Mouse (Mus musculus): Measurements from ENCODE around the gene D930048N14Rik. TPM values are rescaled to one million over a fixed set of nuclear protein-coding genes. Genes with fewer than 3 reads are reported as not detected.
"Not testable (repeated sequence)": the region's sequence is repeated elsewhere in the genome, so short reads cannot be mapped to it uniquely, and the experiment has no call there.

Gene D930048N14Rik
- total RNA-seq, 1 experiment from 2014 or later = 0.05 TPM

DNA sequence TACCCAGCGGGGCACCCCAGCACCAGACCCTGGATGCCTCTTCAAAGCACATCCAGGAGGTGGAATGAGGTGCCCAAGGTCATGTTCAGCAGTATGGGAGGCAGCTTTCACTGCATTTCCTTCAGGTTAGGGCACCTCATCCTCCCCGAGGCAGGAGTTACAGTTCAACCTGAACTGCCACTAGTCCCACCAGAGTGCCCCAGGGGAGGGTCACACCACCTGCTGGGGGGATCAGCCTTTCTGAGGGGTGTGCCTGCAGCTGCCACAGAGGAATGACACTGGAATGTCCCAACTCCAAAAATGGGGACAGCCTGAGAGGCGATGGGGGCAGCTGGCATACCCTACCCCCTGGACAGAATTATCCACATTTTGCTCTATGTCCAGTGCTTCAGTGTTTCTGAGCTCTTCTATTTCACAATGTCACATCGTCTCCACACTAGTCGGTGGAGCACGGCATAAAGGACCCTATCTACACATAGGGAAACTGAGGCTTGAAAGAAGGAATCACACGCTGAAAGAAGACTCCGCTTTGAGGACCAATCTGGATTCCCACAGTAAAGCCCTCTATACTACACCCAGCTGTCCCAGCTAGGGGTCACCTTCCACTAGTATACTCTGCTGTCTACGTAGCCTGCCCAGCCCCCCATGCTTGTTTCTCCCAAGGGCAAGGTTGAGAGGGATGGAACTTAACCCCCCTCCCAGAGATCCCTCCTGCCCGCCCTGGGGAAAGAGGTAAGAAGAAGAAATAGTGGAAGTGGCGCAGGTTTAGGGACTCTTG lies 1.5 kb upstream of the D930048N14Rik start:
- no peak for ATAC-seq (replicated peaks; ENCODE audit: low read depth, poor library complexity, severe bottlenecking)

DNA sequence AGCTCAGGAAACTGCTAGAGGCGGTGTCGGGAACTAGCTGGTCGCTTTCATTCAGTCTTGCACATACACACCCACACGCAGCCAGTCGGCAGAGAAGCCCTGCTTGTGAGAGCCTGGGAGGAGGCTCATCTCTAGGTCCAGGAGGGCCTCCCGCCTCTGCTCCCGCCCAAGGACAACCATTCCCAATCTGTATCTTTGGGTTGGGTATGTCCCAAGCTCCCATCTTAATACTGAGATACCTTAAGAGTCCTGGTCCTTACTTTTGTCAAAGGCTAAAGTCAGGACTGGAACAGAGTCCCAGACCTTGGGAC lies 910 bp upstream of the D930048N14Rik start:
- peak; percentile 33; the same call in 1 of the 2 replicates for ATAC-seq (replicated peaks; ENCODE audit: low read depth, poor library complexity, severe bottlenecking)

DNA sequence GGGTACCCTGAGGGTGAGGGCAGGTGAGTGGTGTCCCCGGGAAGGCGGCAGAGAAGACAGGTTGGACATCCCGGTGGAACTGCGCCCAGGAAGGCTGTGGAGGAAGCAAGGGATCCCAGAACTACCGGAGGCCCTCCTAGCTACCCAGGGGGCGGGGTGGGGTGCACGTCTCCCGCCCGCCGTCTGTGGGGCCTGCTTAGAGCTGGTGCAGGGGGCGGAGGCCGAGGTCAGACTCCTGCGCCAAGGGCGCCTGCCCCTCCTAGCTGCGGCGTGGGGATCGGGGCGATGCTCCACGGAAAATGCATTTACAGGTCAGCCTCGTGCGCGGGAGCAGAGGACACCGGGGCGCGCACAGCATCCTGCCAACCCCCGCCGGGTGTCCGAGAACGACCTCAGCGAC lies 493 bp upstream of the D930048N14Rik start:
- ATAC-seq (replicated peaks; ENCODE audit: low read depth, poor library complexity, severe bottlenecking) = 0 out of 2 replicates have a peak, but pooled peaks have one; percentile 10

DNA sequence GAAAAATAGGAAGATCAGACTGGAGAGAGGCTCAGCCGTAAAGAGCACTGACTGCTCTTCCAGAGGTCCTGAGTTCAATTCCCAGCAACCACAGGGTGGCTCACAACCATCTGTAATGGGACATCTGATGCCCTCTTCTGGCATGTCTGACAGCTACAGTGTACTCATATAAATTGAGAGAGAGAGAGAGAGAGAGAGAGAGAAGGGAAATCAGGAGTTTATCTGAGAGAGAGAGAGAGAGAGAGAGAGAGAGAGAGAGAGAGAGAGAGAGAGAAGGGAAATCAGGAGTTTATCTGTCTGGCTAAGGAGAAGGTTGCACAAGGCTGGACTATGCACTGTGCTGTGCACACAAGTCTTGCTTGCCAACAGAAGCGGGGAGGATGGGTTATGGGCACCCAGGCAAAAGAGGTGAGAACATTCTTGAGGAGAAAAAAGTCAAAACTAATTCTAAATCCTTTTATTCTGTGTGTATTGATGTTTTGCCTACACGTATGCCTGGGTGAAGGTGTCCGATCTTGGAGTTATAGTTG lies 2.2 kb downstream of the D930048N14Rik start:
- no peak for ATAC-seq (replicated peaks; ENCODE audit: low read depth, poor library complexity, severe bottlenecking)

DNA sequence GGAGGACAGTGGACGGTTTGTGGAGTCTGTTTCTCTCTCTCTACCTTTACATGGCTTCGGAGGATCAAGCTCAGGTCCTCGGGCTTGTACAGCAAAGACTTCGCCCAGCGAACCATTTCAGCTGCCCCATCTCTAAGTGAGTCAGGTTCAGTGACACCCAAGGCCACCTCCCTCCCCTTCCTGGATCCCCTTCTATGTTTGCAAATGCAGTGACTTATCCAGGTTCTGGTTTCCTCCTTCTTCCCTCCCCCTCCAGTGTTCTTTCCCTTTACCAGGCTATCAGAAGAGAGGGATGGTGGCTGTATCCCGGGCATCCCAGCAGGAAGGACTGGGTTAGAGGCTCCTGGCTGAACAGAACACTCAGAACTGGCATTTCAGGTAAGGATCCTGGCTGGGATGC lies 3.0 kb downstream of the D930048N14Rik start:
- no peak for ATAC-seq (replicated peaks; ENCODE audit: low read depth, poor library complexity, severe bottlenecking)

DNA sequence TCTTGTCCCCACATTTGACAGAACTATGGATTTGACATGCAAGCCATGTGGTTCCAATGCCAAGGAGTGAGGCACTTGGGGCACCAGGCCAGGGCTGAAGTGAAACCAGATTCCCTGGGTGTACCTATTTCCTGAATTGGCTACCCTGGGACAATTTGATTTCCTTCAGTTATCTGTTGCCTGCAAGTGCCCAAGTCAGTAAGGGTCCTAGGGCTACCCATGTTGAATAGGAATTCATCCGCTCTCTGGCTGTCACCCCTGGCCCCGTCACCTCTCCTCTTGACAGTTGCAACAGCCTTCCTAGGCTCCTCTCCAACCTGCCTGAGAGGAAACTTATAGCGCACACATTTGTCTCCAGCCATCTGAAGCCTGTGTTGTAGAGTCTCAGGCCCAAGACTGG lies 4.1 kb downstream of the D930048N14Rik start:
- ATAC-seq (replicated peaks; ENCODE audit: low read depth, poor library complexity, severe bottlenecking) = no peak

DNA sequence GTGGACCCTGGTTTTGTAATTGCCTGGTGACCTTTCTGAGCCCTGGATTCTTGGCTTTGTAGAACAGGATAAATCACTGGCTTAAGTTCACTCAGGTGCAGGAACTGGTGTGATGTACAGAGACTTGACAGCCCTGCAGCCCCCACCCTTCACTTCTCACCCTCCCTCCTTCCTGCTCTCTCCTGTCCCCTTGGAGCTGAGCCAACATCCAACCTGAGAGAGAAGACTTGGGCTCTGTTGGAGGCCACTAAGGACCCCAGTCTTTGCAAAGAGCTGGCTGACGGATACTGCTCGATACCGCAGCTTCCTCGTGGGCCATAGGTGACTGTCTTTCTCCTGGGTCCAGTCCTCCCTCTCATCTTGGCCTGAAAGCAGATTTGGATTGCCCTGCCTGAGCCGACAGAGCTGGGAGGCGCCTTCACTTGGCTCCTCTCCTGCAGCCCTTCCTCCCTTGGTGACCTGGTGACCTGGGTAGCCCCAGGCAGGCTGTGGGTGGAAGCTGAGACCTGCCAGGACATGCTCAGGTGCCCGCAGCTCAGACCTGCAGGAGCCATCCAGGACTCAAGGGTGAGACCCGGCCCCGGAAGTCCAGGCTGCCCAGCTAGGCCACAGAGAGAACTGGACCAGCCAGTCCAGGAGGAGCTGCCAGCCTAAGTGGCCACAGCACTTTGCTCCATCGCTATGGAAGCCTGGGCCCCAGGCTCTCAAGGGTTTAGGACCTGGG lies 6.2 kb downstream of the D930048N14Rik start:
- no peak for ATAC-seq (replicated peaks; ENCODE audit: low read depth, poor library complexity, severe bottlenecking)

DNA sequence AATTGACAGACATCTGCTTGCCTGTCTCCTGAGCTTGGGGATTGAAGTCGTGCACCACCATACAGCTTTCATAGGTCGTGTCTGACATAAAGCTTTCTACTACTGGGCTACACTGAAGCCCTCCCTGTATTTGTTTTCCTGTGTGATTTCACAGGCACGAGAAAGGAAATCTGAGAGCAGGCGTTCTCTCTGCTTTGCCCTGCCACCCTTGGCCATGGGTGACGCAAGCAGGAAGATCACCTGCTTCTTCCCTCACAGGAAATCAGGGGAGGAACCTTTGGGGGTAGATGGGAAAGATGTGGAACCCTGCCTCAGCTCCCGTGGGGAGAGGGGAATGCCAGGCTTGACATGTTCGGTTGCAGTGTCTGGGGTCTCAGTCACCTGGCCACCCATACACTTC lies 7.5 kb downstream of the D930048N14Rik start:
- no peak for ATAC-seq (replicated peaks; ENCODE audit: low read depth, poor library complexity, severe bottlenecking)

DNA sequence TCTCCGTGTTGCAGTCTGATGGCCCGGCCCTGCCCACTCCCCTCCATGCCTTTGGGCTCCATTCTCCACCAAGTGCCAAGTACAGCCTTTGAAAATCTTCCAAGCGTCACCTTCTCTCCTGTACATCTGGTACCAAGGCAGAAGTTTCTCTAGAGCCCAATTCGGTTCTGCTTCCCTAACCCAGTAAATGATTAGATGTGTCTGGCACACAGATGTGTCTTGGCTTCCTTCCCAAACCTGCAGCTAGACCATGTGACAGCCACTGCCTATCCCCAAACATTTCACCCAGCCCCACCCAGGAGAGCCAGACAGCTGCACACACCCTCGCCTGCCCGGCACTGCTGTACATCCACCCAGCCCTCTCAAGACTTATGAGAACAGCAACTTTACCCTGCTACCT lies 8.0 kb downstream of the D930048N14Rik start:
- no peak; the same call in 1 of the 2 replicates for ATAC-seq (replicated peaks; ENCODE audit: low read depth, poor library complexity, severe bottlenecking)

DNA sequence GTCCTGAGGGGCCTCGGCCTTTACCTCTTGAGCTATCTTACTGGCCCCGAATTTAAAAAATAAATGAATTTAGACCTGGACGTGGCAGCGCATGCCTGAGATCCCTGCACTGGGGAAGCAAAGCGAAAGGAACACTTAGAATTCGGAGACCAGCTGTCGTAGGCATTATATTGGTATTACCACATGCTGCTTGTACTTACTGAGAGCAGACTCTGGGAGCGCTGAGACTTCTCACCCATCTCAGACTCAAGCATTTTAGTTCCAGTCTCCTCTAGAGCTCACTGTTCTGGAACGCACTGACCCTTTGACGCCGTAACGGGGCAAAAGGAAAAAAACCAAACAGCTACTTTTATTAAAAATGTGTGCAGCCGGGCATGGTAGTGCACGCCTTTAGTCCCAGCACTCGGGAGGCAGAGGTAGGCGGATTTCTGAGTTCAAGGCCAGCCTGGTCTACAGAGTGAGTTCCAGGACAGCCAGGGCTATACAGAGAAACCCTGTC lies 11.2 kb downstream of the D930048N14Rik start:
- no peak for ATAC-seq (replicated peaks; ENCODE audit: low read depth, poor library complexity, severe bottlenecking)

DNA sequence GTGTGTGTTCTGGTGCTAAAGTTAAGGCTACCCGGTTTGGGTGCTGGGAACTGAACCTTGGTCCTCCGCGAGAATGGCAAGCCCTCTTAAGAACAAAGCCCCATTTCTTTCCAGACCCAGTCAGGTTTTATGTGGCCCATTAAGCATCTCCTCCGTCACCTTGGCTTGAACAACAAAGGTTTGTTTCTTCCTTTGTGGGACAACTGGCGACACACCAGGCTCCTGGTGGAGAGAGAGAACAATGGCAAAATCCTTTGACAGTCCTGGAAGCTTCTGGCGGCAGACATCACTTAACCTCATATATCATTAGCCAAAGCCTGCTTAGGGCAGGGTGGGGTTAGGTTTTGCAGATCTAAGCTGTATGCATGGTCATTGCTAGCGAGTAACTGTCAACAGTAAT lies 11.9 kb downstream of the D930048N14Rik start:
- ATAC-seq (replicated peaks; ENCODE audit: low read depth, poor library complexity, severe bottlenecking) = no peak

DNA sequence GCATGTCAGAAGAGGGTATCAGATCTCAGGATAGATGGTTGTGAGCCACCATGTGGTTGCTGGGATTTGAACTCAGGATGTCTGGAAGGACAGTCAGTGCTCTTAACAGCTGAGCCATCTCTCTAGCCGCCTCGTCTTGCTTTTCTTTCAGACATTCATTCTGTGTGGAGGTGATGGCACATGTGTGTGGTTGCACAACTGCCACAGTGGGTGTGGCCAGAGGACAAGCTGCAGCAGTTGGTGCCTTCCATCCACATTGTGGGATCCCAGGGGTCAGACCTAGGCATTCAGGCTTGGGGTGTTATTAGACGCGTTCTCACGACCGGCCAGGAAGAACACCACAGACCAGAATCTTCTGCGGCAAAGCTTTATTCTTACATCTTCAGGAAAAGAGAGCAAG lies 14.0 kb downstream of the D930048N14Rik start:
- ATAC-seq (replicated peaks; ENCODE audit: low read depth, poor library complexity, severe bottlenecking) = not testable (repeated sequence)

DNA sequence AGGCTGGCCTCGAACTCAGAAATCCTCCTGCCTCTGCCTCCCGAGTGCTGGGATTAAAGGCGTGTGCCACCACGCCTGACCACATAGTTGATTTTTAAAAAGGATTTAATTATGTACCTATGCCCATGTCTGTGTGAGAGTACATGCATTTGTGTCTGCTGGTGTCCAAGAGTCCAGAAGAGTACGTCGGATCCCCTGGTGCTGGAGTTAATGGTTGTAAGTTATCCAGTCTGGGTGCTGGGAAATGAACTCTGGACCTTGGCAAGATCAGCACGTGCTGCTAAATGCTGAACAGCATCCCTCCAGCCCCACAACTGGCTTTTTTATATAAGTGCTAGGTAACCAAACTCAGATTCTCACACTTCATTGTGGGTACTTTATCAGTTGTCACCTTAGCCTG lies 20.1 kb downstream of the D930048N14Rik start:
- ATAC-seq (replicated peaks; ENCODE audit: low read depth, poor library complexity, severe bottlenecking) = no peak

DNA sequence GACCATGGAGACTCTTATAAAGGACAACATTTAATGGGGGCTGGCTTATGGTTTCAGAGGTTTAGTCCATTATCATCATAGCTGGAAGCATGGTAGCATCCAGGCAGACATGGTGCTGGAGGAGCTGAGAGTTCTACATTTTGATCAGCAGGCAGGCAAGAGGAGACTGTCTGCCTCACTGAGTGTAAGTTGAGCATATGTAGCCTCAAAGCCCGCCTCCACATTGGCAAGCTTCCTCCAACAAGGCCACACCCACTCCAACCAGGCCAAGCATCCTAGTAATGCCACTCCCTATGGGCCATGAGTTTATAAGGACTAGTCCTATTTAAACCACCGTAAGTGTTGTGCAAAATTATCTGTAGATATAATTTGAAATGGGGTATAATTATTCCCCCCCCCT lies 20.6 kb downstream of the D930048N14Rik start:
- no peak for ATAC-seq (replicated peaks; ENCODE audit: low read depth, poor library complexity, severe bottlenecking)

DNA sequence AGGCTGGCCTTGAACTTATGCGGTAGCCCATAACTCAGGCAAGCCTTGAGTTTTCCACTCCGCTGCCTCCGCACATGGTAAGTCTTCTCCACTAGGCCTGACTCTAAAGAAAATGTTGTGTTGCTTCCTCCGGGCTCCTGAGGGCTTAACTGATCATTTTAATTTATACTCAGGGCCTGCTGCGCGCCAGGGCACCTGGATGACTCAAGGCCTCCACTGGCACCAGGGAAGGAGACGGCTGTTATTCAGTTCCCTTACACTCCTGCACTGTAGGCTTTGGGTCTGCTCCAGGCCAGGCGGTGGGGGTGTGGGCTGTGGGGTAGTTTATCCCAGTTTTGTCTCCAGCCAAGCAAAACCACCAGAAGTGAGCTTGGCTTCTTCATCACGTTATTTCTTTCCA lies 22.5 kb downstream of the D930048N14Rik start:
- ATAC-seq (replicated peaks; ENCODE audit: low read depth, poor library complexity, severe bottlenecking) = no peak

DNA sequence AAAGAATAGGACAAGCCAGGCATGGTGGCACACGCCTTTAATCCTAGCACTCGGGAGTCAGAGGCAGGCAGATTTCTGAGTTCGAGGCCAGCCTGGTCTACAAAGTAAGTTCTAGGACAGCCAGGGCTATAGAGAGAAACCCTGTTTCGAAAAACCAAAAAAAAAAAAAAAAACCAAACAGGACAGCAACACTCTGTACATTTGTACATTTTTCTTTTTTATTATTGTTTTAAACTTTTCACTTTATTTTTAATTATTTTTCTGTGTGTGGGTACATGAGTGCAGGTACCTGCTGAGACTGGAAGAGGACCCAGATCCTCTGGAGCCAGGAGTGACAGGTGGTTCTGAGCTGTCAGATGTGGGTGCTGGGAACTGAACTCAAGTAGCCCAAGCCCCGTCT lies 24.6 kb downstream of the D930048N14Rik start:
- no peak for ATAC-seq (replicated peaks; ENCODE audit: low read depth, poor library complexity, severe bottlenecking)

DNA sequence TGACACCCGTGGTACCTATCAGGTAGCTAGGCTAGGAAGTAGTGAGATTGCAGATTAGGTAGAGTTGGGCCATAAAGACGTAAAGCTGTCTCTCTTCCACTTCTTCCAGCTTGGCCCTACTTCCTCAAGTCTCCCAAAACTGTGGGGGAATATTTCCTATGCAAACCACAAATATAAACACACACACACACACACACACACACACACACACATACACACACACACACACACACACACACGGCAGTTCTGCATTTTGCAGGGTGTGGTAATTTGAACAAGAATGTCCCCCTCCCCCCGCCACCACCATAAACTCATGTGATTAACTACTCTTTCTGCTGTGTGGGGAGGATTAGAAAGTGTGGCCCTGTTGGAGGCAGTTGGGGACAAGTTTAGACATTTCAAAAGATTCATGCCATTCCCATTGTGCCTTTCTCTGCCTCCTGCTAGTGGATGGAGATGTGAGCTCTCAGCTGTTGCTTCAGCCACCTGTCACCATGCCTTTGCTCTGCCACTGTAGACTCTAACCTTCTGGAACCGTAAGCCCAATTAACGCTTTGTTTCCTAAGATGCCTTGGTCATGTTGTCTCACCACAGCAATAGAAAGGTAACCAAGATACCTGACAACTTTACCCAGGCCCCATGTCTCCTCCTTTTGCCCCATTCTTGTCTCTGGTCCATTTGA lies 27.1 kb downstream of the D930048N14Rik start:
- peak; percentile 45 for ATAC-seq (replicated peaks; ENCODE audit: low read depth, poor library complexity, severe bottlenecking)

DNA sequence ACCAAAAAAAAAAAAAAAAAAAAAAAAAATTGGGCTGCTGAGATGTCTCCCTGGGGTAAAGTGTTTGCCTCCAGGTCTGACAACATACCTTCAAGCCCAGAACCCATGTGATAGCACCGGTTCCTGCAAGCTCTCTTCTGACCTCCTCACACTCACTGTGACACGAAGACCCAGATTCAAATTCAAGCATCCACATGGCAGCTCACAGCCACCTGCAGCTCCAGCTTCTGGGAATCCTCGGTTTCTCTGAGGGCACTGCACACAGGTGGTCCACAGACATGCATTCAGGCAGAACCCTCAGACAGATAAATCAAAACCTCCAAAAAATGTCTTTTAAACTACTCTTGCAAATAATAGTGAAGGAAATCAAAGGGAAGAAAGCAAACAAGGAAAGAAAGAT lies 28.7 kb downstream of the D930048N14Rik start:
- no peak for ATAC-seq (replicated peaks; ENCODE audit: low read depth, poor library complexity, severe bottlenecking)

DNA sequence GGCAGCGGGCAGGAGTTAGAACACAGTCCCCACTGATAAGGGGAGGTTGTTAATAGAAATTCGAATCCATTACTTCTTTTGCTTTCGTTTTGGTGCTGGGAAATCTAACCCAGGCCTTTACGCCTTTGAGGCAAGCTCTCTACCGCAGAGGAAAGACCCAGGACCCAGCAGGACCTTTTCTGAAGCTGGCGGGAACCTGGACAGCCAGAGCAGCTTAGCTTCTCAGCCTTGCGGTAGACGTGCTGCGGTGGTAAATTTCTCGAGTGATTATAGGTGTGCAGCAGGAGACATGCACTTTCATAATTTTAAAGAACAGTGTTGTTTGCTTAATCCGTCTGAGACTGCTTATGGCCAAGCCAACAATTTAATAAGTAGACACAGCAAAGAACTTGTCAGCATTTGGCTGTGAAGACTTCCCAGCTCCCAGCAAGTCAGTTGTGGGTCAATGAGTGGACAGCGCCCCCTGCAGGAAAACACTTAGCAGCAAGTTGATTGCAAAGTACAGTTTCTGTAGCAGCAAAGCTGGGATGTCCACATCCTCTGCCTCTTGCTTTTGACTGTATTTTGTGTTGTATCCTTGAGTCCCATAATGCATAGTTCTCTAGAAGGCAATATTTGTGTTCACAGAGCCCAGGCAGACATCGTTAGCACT lies 30.7 kb downstream of the D930048N14Rik start:
- peak; percentile 88 for ATAC-seq (replicated peaks; ENCODE audit: low read depth, poor library complexity, severe bottlenecking)

DNA sequence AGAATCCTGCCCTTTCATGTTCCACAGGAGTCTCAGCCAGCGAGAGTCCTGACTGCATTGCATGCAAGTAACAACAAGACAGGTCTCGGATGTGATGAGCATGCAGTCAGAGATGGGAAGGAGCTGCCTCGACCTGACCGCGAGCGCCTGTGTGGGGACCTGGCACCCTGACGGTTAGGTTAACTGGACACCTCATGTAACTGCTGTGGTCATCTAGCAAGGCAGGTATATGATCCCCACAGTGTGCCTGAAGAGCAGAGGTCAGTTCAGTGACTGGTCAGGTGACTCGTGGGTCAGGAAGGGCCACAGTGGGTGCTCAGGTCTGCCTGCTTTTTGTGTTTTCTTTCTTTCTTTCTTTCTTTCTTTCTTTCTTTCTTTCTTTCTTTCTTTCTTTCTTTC lies 31.2 kb downstream of the D930048N14Rik start:
- peak; percentile 23; the same call in 1 of the 2 replicates for ATAC-seq (replicated peaks; ENCODE audit: low read depth, poor library complexity, severe bottlenecking)

All from common myeloid progenitor, adult 5-6 weeks (primary cell).